8 mouse cellular contexts compared by ENCODE assay signal in the genomic region with DNA sequence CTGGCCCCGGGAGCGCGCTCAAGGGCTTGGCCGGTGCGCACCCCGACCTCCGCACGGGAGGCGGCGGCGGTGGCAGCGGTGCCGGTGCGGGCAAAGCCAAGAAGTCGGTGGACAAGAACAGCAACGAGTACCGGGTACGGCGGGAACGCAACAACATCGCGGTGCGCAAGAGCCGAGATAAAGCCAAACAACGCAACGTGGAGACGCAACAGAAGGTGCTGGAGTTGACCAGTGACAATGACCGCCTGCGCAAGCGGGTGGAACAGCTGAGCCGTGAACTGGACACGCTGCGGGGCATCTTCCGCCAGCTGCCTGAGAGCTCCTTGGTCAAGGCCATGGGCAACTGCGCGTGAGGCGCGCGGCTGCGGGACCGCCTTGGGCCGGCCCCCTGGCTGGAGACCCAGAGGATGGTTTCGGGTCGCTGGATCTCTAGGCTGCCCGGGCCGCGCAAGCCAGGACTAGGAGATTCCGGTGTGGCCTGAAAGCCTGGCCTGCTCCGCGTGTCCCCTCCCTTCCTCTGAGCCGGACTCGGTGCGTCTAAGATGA. TPM values are rescaled to one million over a fixed set of nuclear protein-coding genes. Genes with fewer than 3 reads are reported as not detected.
DNase-seq lines count a peak whose midpoint lies in the region; ATAC-seq and TF ChIP-seq lines count a peak whose summit lies in the region.

No protein-coding gene starts in this region.

- no peaks in the 10 kb centered on the region for H3K36me3 ChIP-seq in testis, adult 2 months (ENCODE audit: control insufficient read depth, insufficient read depth, low read length)
- no peaks in the 10 kb centered on the region for H3K36me3 ChIP-seq in heart, embryonic 12.5 days
- H3K36me3 ChIP-seq in kidney, embryonic 15.5 days, result no peaks in the 10 kb centered on the region
- H3K36me3 ChIP-seq in midbrain, embryonic 12.5 days, result no peaks in the 10 kb centered on the region

- no peaks in the 10 kb centered on the region for H3K9me3 ChIP-seq in heart, embryonic 12.5 days (replicated peaks)
- H3K9me3 ChIP-seq in kidney, embryonic 15.5 days (replicated peaks), result no peaks in the 10 kb centered on the region
- no peaks in the 10 kb centered on the region for H3K9me3 ChIP-seq in midbrain, embryonic 12.5 days

- H3K27ac ChIP-seq in testis, adult 2 months (ENCODE audit: control insufficient read depth, insufficient read depth, low read depth, low read length), result no peak overlapping the region
- no peak overlapping the region for H3K27ac ChIP-seq in heart, embryonic 12.5 days (ENCODE audit: poor library complexity, severe bottlenecking)
- no peak overlapping the region for H3K27ac ChIP-seq in kidney, embryonic 15.5 days
- no peak overlapping the region for H3K27ac ChIP-seq in midbrain, embryonic 12.5 days (replicated peaks)

- H3K4me2 ChIP-seq in heart, embryonic 12.5 days, result peak overlapping the region; percentile 95
- peak overlapping the region; percentile 99 for H3K4me2 ChIP-seq in kidney, embryonic 15.5 days
- peak overlapping the region; percentile 97 for H3K4me2 ChIP-seq in midbrain, embryonic 12.5 days (replicated peaks)

- no peak for DNase-seq in testis, postnatal 14 days (ENCODE audit: low spot score)
- DNase-seq in embryo, embryonic 11 days, result peak; percentile 46
- DNase-seq in thymus, postnatal 0 days (ENCODE audit: low spot score), result no peak

- H3K27me3 ChIP-seq in testis, adult 2 months (ENCODE audit: control insufficient read depth, insufficient read depth, low read length), result no peaks in the 10 kb centered on the region
- H3K27me3 ChIP-seq in heart, embryonic 12.5 days (replicated peaks), result peaks cover 85% of the 10 kb centered on the region
- peaks cover 74% of the 10 kb centered on the region for H3K27me3 ChIP-seq in kidney, embryonic 15.5 days
- peaks cover 80% of the 10 kb centered on the region for H3K27me3 ChIP-seq in midbrain, embryonic 12.5 days

- H3K4me1 ChIP-seq in testis, adult 2 months (ENCODE audit: control insufficient read depth, insufficient read depth, low read length), result peaks cover 20% of the 10 kb centered on the region
- H3K4me1 ChIP-seq in heart, embryonic 12.5 days (replicated peaks), result peaks cover 14% of the 10 kb centered on the region
- H3K4me1 ChIP-seq in kidney, embryonic 15.5 days, result peaks cover 39% of the 10 kb centered on the region
- peaks cover 21% of the 10 kb centered on the region for H3K4me1 ChIP-seq in midbrain, embryonic 12.5 days

- WGBS in heart, embryonic 12.5 days, result under 1% methylated on average over 53 of the region's 53 CpGs
- WGBS in kidney, embryonic 15.5 days, result 1% methylated on average over 53 of the region's 53 CpGs
- WGBS in midbrain, embryonic 12.5 days, result under 1% methylated on average over 53 of the region's 53 CpGs

- H3K9ac ChIP-seq in heart, embryonic 12.5 days, result peak overlapping the region; percentile 49
- peak overlapping the region; percentile 59 for H3K9ac ChIP-seq in kidney, embryonic 15.5 days
- peak overlapping the region; percentile 41 for H3K9ac ChIP-seq in midbrain, embryonic 12.5 days (replicated peaks)

- ATAC-seq in heart, embryonic 12.5 days (ENCODE audit: insufficient number of reproducible peaks, low FRiP score), result no peak
- no peak for ATAC-seq in kidney, embryonic 15.5 days (replicated peaks; ENCODE audit: low FRiP score)
- no peak for ATAC-seq in midbrain, embryonic 12.5 days (ENCODE audit: low FRiP score, low read depth)
- no peak for ATAC-seq in granulocyte monocyte progenitor cell, adult 5-6 weeks (replicated peaks; ENCODE audit: poor library complexity, severe bottlenecking)

- no peak for TF ChIP-seq CTCF in testis, adult 2 months (IDR thresholded peaks at IDR 0.05; ENCODE audit: control insufficient read depth, insufficient read depth, insufficient replicate concordance, low read depth, low read length)

- H3K4me3 ChIP-seq in testis, adult 2 months (ENCODE audit: control insufficient read depth, low read depth, low read length), result peak overlapping the region; percentile 76
- peak overlapping the region; percentile 58 for H3K4me3 ChIP-seq in heart, embryonic 12.5 days
- peak overlapping the region; percentile 51 for H3K4me3 ChIP-seq in kidney, embryonic 15.5 days (replicated peaks)
- H3K4me3 ChIP-seq in midbrain, embryonic 12.5 days, result peak overlapping the region; percentile 57

- TF ChIP-seq POLR2A in testis, adult 2 months (IDR thresholded peaks at IDR 0.05; ENCODE audit: control insufficient read depth, low read depth, low read length), result no peak

RNA-seq across cellular contexts. Expression of gene Cebpa, which starts 1.1 kb away (rescaled TPM):
- polyA plus RNA-seq in testis, adult 2 months (2012; rRNA removed), result 1.7 and 2.6 TPM in 2 replicates
- 0.64 and 0.92 TPM in 2 replicates for polyA plus RNA-seq in heart, embryonic 12.5 days (2016; fragmentation: Nextera tagmentation; extraction: Ambion mirVana)
- polyA plus RNA-seq in kidney, embryonic 15.5 days (2015; fragmentation: Nextera tagmentation; extraction: Ambion mirVana), result 1.3 and 1.5 TPM in 2 replicates
- 0.77 TPM in 2 replicates for polyA plus RNA-seq in midbrain, embryonic 12.5 days (2016; fragmentation: Nextera tagmentation; extraction: Ambion mirVana)
- total RNA-seq in granulocyte monocyte progenitor cell, adult 5-6 weeks (2014; fragmentation: Nextera tagmentation), result 89.6 and 92.8 TPM in 2 replicates
- total RNA-seq in granulocyte monocyte progenitor cell, adult 5-6 weeks (2017), result 33.3 and 45.1 TPM in 2 replicates
- 5.2 and 6.2 TPM in 2 replicates for polyA plus RNA-seq in thymus, postnatal 0 days (2015; fragmentation: Nextera tagmentation; extraction: Ambion mirVana)
